Comparison of ENCODE assay signal across 22 mouse cellular contexts in genomic region chr12:83981615-83982014, GRCm38 (mm10). TPM values are rescaled to one million over a fixed set of nuclear protein-coding genes. Genes with fewer than 3 reads are reported as not detected.
"Had no signal": no experiment of that assay in that cellular context is flagged by ENCODE, and none has a peak within 500 bp of the region (broad histone marks: within the 10 kb centered on the region; RNA-seq: fewer than 3 reads in every experiment).

No protein-coding gene starts in this region.

- H3K4me2 ChIP-seq: lung, embryonic 14.5 days; midbrain, embryonic 12.5 days; neural tube, embryonic 13.5 days; neural tube, embryonic 15.5 days had no signal

- H3K4me3 ChIP-seq: midbrain, embryonic 10.5 days; midbrain, embryonic 12.5 days; myocyte; neural tube, embryonic 13.5 days; neural tube, embryonic 15.5 days had no signal

- H3K27me3 ChIP-seq: neural tube, embryonic 13.5 days; neural tube, embryonic 15.5 days had no signal

- H3K4me1 ChIP-seq: midbrain, embryonic 12.5 days; neural tube, embryonic 15.5 days had no signal

- H3K9me3 ChIP-seq: midbrain, embryonic 10.5 days; midbrain, embryonic 12.5 days; neural tube, embryonic 13.5 days; neural tube, embryonic 15.5 days had no signal

- H3K27ac ChIP-seq: midbrain, embryonic 12.5 days; neural tube, embryonic 13.5 days; neural tube, embryonic 15.5 days had no signal

- DNase-seq: lung, adult 18-20 months; lung, embryonic 14.5 days; lung, postnatal 10 days; lung, postnatal 4 days; midbrain, embryonic 14.5 days; retina, postnatal 1 day; right cerebral cortex, adult 18-20 months; right cerebral cortex, postnatal 25 days; right cerebral cortex, postnatal 4 days; spleen, adult 18-20 months; thymus, adult 18-20 months; thymus, postnatal 14 days; thymus, postnatal 36 days had no signal

- ATAC-seq: midbrain, embryonic 16.5 days had no signal

- H3K9ac ChIP-seq: lung, embryonic 14.5 days; midbrain, embryonic 12.5 days; neural tube, embryonic 13.5 days; neural tube, embryonic 15.5 days had no signal

- H3K36me3 ChIP-seq: midbrain, embryonic 10.5 days; midbrain, embryonic 12.5 days; neural tube, embryonic 13.5 days; neural tube, embryonic 15.5 days had no signal

RNA-seq across cellular contexts. Expression of gene Heatr4, which starts 3.0 kb away (rescaled TPM):
- polyA plus RNA-seq: lung, embryonic 14.5 days; lung, embryonic 16.5 days; midbrain, embryonic 10.5 days; midbrain, embryonic 12.5 days; midbrain, embryonic 14.5 days; midbrain, embryonic 16.5 days; myocyte; neural tube, embryonic 11.5 days; neural tube, embryonic 13.5 days; neural tube, embryonic 15.5 days; small intestine, adult 2 months had no signal

RNA-seq across cellular contexts. Expression of gene Acot4, which starts 56.6 kb away (rescaled TPM):
- polyA plus RNA-seq: myocyte had no signal
